Mouse (Mus musculus): ENCODE data around the gene Ano7. TPM values are rescaled to one million over a fixed set of nuclear protein-coding genes. Genes with fewer than 3 reads are reported as not detected.

Gene Ano7
- polyA plus RNA-seq, 1 experiment: not detected

DNA sequence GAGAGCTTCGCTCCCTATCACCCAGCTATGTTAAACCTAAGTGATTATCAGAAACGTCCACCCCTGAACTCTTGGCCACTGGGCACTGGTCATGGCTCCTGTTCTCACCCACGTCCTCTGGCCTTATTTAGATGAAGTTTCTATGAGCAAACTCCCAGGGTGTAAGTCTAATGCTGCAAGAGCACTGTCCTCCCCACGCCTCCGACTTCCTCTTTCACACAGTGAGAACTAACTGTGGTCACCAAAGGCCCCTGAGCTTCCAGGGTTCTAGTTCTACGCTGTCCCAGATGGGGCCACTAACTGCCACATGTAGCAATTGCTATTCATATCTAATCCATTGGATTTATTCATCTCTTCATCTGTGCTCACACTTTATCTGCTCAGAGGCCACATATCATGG lies 8.1 kb upstream of the Ano7 start:
- Histone ChIP-seq H3ac (ENCODE audit: control insufficient read depth, insufficient read length) (no peak overlapping the region), H3K79me2 (ENCODE audit: control insufficient read depth, insufficient read depth) (no peaks in the 10 kb centered on the region), H3K36me3 (ENCODE audit: control insufficient read depth, insufficient read depth) (peaks cover 31% of the 10 kb centered on the region), H3K4me2 (ENCODE audit: low read depth) (no peak overlapping the region), H3K27me3 (ENCODE audit: control insufficient read depth, insufficient read depth, insufficient read length) (no peaks in the 10 kb centered on the region), H3K4me3 (no peak overlapping the region)
- TF ChIP-seq TCF12 (IDR thresholded peaks at IDR 0.05; ENCODE audit: insufficient read depth, poor library complexity, severe bottlenecking) (no peak), POLR2A (IDR thresholded peaks at IDR 0.05; ENCODE audit: insufficient read length, low read depth) (no peak), USF1 (IDR thresholded peaks at IDR 0.05; ENCODE audit: low read depth) (no peak), SRF (IDR thresholded peaks at IDR 0.05; ENCODE audit: control insufficient read depth, insufficient read length, low read depth) (no peak), MYOG (IDR thresholded peaks at IDR 0.05; ENCODE audit: control insufficient read depth in 1 of 3, insufficient read depth in 1 of 3, insufficient read length in 2 of 3, low read depth in 2 of 3) (no peak), POLR2AphosphoS2 (IDR thresholded peaks at IDR 0.05; ENCODE audit: insufficient read length, low read depth) (no peak)

- H3K79me2 ChIP-seq (ENCODE audit: control insufficient read depth, insufficient read depth): no peaks in the 10 kb centered on the region
- peaks cover 20% of the 10 kb centered on the region for H3K27me3 ChIP-seq (ENCODE audit: control insufficient read depth, insufficient read depth, insufficient read length)
- no peak overlapping the region for H3K4me3 ChIP-seq
- H3ac ChIP-seq (ENCODE audit: control insufficient read depth, insufficient read length): no peak overlapping the region
- H3K4me2 ChIP-seq (ENCODE audit: low read depth): no peak overlapping the region
- TF ChIP-seq SRF (IDR thresholded peaks at IDR 0.05; ENCODE audit: control insufficient read depth, insufficient read length, low read depth): no peak
- TF ChIP-seq REST (IDR thresholded peaks at IDR 0.05; ENCODE audit: insufficient read depth, insufficient read length): no peak
- TF ChIP-seq TCF3 (IDR thresholded peaks at IDR 0.05; ENCODE audit: insufficient read length, low read depth): no peak
- no peak for TF ChIP-seq MYOD1 (IDR thresholded peaks at IDR 0.05; ENCODE audit: control insufficient read depth in 1 of 3, insufficient read length in 2 of 3, low read depth in 2 of 3)
- TF ChIP-seq POLR2A (IDR thresholded peaks at IDR 0.05; ENCODE audit: insufficient read length, low read depth): no peak
- TF ChIP-seq TCF12 (IDR thresholded peaks at IDR 0.05; ENCODE audit: insufficient read depth, poor library complexity, severe bottlenecking): no peak
- TF ChIP-seq CEBPB (IDR thresholded peaks at IDR 0.05; ENCODE audit: insufficient read depth, poor library complexity, severe bottlenecking): no peak
- TF ChIP-seq E2F4 (IDR thresholded peaks at IDR 0.05; ENCODE audit: insufficient read depth): no peak
- H3K36me3 ChIP-seq (ENCODE audit: control insufficient read depth, insufficient read depth): no peaks in the 10 kb centered on the region
Measured at GRCm38 (mm10) chr1:93377307-93377706, 3.6 kb downstream of the Ano7 start.

DNA sequence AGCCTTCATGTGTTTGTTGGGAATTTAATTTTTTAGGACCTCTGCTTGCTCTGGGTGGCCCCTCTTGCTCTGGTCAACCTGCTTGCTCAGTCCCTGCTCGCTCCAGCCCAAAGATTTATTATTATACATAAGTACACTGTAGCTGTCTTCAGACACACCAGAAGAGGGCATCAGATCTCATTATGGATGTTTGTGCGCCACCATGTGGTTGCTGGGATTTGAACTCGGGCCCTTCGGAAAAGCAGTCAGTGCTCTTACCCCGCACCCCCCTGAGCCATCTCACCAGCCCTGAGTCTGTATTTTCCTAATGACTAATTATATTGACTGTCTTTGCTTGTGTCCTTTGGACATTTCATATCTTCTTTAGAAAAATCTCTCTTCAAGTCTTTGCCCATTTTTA lies 5.4 kb downstream of the Ano7 start:
- Histone ChIP-seq H3K27me3 (ENCODE audit: control insufficient read depth, insufficient read depth, insufficient read length) (peaks cover 20% of the 10 kb centered on the region), H3K4me2 (ENCODE audit: low read depth) (no peak overlapping the region), H3K79me2 (ENCODE audit: control insufficient read depth, insufficient read depth) (no peaks in the 10 kb centered on the region), H3K36me3 (ENCODE audit: control insufficient read depth, insufficient read depth) (no peaks in the 10 kb centered on the region), H3K4me3 (no peak overlapping the region), H3ac (ENCODE audit: control insufficient read depth, insufficient read length) (no peak overlapping the region)
- TF ChIP-seq MYOD1 (IDR thresholded peaks at IDR 0.05; ENCODE audit: control insufficient read depth in 1 of 3, insufficient read length in 2 of 3, low read depth in 2 of 3): no peak
- TF ChIP-seq MYOG (IDR thresholded peaks at IDR 0.05; ENCODE audit: control insufficient read depth in 1 of 3, insufficient read depth in 1 of 3, insufficient read length in 2 of 3, low read depth in 2 of 3): no peak
- TF ChIP-seq E2F4 (IDR thresholded peaks at IDR 0.05; ENCODE audit: insufficient read depth): no peak
- TF ChIP-seq POLR2A (IDR thresholded peaks at IDR 0.05; ENCODE audit: insufficient read length, low read depth): no peak
- no peak for TF ChIP-seq CEBPB (IDR thresholded peaks at IDR 0.05; ENCODE audit: insufficient read depth, poor library complexity, severe bottlenecking)
- no peak for TF ChIP-seq MAX (IDR thresholded peaks at IDR 0.05; ENCODE audit: low read depth)
- TF ChIP-seq TCF12 (IDR thresholded peaks at IDR 0.05; ENCODE audit: insufficient read depth, poor library complexity, severe bottlenecking): no peak
- TF ChIP-seq SRF (IDR thresholded peaks at IDR 0.05; ENCODE audit: control insufficient read depth, insufficient read length, low read depth): no peak
- TF ChIP-seq REST (IDR thresholded peaks at IDR 0.05; ENCODE audit: insufficient read depth, insufficient read length): no peak
- TF ChIP-seq USF1 (IDR thresholded peaks at IDR 0.05; ENCODE audit: low read depth): no peak
- no peak for TF ChIP-seq TCF3 (IDR thresholded peaks at IDR 0.05; ENCODE audit: insufficient read length, low read depth)
- no peak for TF ChIP-seq POLR2AphosphoS2 (IDR thresholded peaks at IDR 0.05; ENCODE audit: insufficient read length, low read depth)

DNA sequence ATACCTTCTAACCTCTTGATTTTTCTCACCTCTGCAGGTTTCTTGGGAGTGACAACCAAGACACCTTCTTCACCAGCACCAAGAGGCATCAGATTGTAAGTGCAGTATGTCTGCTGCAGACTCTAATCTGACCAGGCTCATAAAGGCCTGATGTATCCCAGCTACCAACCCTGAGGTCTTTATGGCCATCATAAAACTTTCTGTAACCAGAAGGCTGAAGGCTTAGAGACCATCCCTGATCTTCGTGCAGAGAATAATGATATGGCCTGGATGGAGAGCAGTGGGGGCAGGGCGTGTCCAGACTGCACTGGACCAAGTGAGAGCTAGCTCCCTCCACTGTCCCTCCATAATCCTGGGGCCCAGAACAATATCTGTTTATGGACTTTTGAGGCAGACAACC lies 13.5 kb downstream of the Ano7 start:
- TF ChIP-seq POLR2AphosphoS2 (IDR thresholded peaks at IDR 0.05; ENCODE audit: insufficient read length, low read depth): no peak
- TF ChIP-seq USF1 (IDR thresholded peaks at IDR 0.05; ENCODE audit: low read depth): no peak
- Histone ChIP-seq H3K27me3 (ENCODE audit: control insufficient read depth, insufficient read depth, insufficient read length) (peaks cover 19% of the 10 kb centered on the region), H3K4me2 (ENCODE audit: low read depth) (no peak overlapping the region), H3K4me3 (no peak overlapping the region), H3K79me2 (ENCODE audit: control insufficient read depth, insufficient read depth) (no peaks in the 10 kb centered on the region), H3K36me3 (ENCODE audit: control insufficient read depth, insufficient read depth) (no peaks in the 10 kb centered on the region), H3ac (ENCODE audit: control insufficient read depth, insufficient read length) (no peak overlapping the region)

DNA sequence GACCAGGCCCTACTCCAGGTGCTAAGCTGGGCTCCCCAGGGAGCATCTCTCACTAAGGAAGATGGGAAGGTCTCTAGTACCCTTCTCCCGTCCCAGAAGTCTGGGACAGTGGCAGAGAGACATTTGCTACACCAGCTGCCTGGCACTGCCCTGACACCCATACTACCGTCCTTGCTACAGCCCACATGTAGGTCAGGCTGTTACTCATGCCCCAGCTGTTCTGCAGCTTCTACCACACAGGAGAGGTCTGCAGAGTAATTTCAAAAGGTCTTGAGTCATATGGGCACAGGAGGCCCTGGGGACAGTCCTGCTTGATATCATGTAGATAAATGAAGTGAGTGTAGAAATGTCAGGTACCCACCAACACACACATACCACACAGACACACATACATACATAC lies 15.2 kb downstream of the Ano7 start:
- peak in 1 of 3 experiments; percentile 58 for TF ChIP-seq MYOD1 (IDR thresholded peaks at IDR 0.05; ENCODE audit: control insufficient read depth in 1 of 3, insufficient read length in 2 of 3, low read depth in 2 of 3)
- peak in 2 of 3 experiments; percentile 8 to 58 for TF ChIP-seq MYOG (IDR thresholded peaks at IDR 0.05; ENCODE audit: control insufficient read depth in 1 of 3, insufficient read depth in 1 of 3, insufficient read length in 2 of 3, low read depth in 2 of 3)
- peak; percentile 8 for TF ChIP-seq TCF3 (IDR thresholded peaks at IDR 0.05; ENCODE audit: insufficient read length, low read depth)
- TF ChIP-seq CEBPB (IDR thresholded peaks at IDR 0.05; ENCODE audit: insufficient read depth, poor library complexity, severe bottlenecking): no peak
- no peak for TF ChIP-seq E2F4 (IDR thresholded peaks at IDR 0.05; ENCODE audit: insufficient read depth)
- Histone ChIP-seq H3K79me2 (ENCODE audit: control insufficient read depth, insufficient read depth) (no peaks in the 10 kb centered on the region), H3ac (ENCODE audit: control insufficient read depth, insufficient read length) (no peak overlapping the region), H3K27me3 (ENCODE audit: control insufficient read depth, insufficient read depth, insufficient read length) (peaks cover 25% of the 10 kb centered on the region), H3K36me3 (ENCODE audit: control insufficient read depth, insufficient read depth) (no peaks in the 10 kb centered on the region), H3K4me3 (no peak overlapping the region), H3K4me2 (ENCODE audit: low read depth) (no peak overlapping the region)
